Mouse (Mus musculus) v-Abl transformed pro-B cells (cell line): ENCODE measurements around the gene Tfeb.

Source experiments
- in situ Hi-C, 2 experiments: fragments of 400-800 bp; cut with MboI; formaldehyde crosslinking; loops; one replicate each; pipeline ENCODE4 v1.15.1; 2025; ENCODE audit not compliant: unreplicated experiment in 2 of 2

The Tfeb gene

DNA sequence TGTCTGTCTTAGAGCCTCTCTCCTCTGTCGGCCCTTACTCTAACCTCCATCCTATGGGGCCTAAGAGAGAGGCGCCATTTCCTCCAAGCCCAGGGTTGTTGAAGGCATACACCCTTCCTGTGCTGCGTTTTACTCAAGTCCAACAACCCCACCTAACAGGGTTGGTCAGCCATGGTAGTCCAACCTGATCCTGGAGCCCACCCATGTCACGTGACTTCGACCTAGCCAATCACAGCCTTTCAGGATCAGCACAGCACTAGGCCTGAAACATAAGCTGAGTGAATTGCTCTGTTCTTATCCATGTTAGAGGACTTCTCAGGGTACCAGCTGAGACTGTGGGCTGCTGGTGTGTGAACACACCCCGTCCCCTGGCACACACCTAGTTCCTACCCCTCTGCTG, 75.4 kb downstream of the Tfeb start:
- in situ Hi-C loops: loop anchor here in 1 of 2 experiments (25.0 kb wide), 3 partner anchors 800 to 1575 kb away; no protein-coding TSS in a partner anchor

DNA sequence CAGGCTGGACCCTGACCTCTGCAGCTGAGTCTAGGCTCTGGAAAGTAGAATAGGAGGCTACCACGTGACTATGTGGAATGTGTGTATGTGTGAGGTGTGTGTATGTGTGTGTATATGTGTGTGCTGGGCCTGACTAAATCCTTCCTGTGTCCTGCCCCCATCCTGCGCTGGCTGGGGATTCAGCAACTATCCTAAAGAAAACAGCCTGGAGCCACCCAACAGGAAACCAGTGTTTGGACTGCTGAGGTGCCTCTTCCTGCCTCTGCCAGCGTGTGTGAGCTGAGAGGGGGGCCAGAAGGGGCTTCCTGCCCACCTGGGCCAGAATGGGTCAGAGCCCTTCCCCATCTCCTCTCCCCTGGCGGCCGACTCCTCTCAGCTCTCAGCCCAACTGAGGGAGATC, 76.8 kb downstream of the Tfeb start:
- in situ Hi-C loops: loop anchor here in 1 of 2 experiments (25.0 kb wide), 3 partner anchors 799 to 1574 kb away; no protein-coding TSS in a partner anchor

DNA sequence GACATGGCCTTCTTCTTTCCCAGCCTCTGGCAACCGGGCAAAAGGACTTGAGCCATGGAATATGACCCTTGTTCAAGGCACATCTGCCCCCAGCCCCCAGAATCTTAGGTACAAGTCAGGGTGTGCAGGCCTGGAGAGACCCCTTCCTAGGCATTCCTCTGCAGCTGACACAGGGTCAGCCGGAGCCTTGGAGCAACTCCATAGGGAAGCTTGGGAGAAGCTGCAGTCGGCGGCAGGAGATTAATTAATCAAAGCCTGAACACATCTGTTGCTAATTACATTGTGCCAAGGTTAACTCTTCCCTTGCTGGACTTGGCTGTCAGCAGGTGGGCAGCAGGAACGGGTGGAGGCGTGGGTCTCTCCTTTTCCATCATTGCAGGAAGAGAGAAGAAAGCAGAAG, 77.7 kb downstream of the Tfeb start:
- in situ Hi-C loops: loop anchor here in 1 of 2 experiments (25.0 kb wide), 3 partner anchors 798 to 1573 kb away; no protein-coding TSS in a partner anchor

DNA sequence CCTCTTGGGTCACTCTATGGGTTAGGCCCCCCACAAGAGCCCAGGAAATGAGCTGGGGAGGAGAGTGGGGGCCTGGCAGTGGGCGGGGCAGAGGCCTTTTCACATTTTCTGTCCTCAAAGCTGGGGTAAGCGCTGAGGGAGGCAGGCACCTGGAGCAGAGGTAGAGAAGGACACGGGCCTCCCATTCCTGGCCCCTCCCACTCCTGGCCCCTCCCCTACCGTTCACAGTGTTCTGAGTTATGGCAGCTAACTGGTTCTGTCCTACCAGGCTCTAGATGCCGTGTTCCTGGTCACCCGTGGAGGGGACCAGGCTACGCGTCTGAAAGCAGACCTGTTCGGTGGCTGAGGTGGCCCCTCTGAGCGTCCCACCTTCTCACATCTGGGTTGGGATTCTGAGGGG, 78.6 kb downstream of the Tfeb start:
- in situ Hi-C loops: loop anchor here in 1 of 2 experiments (25.0 kb wide), 3 partner anchors 797 to 1572 kb away; no protein-coding TSS in a partner anchor

DNA sequence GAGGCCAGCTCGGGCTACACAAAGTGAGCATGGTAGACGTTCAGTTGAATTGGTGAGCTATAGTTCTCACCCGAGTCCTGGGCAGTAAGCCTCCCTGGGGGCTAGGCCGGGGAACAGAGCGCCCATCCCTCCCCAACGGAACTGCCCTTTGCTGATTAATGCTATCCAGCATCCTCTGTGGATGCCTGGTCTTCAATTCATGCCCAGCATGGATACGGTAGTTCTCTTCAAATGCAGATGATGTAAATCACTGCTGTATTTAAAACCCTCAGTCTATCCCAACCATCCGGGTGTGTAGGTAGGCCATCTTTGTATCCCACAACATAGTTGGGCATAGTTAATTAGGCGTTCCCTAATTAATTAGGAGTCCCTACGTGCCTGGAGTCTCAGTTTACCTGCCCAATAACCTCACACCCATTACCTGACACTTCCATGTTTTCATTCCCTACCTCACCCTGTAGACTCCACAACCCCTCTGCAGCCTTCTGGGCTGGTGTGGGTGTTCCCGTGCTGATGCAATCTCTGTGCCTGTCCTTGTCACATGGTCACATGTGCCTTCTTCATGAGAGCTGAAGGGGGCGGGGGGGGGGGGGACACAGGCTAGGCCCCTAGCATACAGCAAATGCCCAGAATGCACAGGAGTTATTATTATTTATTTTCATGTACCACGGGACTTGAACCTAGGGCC, 81.4 kb downstream of the Tfeb start:
- in situ Hi-C loops: loop anchor here in 1 of 2 experiments (25.0 kb wide), 3 partner anchors 794 to 1569 kb away; no protein-coding TSS in a partner anchor

DNA sequence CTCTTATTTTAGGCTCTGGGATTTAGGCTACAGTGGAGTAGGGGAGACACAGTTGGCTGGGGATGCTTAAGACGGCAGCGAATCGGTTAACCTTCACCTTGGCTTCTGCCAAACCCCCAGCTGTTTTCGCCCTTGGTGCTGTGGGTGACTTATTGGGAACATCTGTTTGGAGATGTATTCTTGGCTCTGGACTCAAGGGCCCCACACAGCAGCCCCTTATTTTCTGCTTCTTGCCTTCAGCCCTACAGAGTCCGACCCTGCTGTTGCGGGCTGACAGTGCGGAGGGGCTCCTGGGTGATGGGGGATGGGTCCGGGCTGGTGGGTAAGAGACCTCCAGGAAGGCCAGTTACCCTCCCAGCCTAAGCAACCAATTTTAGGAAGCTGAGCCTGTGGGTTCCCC, 84.5 kb downstream of the Tfeb start:
- in situ Hi-C loops: loop anchor here in 1 of 2 experiments (25.0 kb wide), 3 partner anchors 791 to 1566 kb away; no protein-coding TSS in a partner anchor

DNA sequence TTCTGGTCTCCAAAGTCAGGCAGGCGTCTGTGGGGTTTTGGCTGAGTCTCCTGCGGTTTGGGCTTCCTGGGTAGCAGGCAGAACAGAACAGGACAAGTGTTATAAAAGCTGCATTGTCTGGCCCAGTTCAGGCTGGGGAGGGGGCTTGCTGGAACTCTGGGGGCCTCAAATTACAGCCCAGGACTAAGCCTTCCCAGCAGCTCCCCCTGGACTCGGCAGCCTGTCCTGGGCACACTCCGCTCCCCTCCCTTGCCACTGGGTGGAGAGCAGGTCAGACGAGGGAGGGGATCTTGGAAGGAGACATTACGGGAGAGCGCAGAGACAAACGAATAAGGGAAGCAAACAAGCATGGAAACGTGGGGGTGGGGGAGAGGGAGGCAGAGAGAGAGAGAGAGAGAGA, 94.3 kb downstream of the Tfeb start:
- in situ Hi-C loops: loop anchor here in 1 of 2 experiments (25.0 kb wide), 1 partner anchor 1281 kb away; no protein-coding TSS in a partner anchor

DNA sequence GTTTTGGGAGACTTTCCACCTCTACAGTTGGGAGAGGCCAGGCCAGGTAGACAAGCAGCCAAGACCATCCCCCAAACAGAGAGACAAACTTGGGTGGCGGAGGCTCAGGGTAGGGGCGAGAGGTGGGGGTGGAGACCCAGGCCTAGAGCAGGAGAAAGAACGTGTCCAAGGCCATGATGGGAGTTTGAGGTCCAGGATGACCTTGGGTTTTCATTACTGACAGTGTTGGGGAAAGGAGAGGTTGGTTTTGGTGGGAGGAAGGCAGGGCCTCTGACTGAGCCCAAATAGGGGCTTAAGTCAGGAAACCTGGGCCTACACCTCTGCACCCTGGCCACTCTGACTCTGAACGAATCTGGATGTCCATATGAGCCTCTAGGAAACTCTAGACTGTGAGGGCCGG, 94.9 kb downstream of the Tfeb start:
- in situ Hi-C loops: loop anchor here in 1 of 2 experiments (25.0 kb wide), 1 partner anchor 1281 kb away; no protein-coding TSS in a partner anchor

DNA sequence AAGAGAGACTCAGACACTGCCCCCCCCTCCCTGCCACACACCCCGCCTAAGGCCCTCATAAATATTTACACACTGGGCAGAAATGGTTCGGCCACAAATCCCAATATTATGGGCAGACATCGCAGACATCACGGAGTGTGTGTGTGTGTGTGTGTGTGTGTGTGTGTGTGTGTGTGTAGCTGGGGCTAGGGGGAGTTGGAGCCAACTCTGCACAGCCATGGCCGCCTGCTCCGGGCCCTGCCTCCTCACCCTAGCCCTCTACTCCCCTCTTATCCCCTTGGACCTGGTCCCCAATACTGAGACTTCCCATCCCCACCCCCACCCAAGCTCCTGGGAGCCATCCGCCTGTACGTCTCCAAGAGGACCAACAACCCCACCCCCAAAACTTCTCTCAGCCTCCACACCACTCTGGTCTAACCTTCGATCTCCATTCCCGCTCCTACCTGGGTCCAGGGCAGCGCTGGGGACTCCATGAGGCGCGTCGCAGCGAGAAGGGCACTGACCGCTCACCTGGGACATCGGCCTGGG, 95.7 kb downstream of the Tfeb start:
- in situ Hi-C loops: loop anchor here in 1 of 2 experiments (25.0 kb wide), 1 partner anchor 1280 kb away; no protein-coding TSS in a partner anchor

DNA sequence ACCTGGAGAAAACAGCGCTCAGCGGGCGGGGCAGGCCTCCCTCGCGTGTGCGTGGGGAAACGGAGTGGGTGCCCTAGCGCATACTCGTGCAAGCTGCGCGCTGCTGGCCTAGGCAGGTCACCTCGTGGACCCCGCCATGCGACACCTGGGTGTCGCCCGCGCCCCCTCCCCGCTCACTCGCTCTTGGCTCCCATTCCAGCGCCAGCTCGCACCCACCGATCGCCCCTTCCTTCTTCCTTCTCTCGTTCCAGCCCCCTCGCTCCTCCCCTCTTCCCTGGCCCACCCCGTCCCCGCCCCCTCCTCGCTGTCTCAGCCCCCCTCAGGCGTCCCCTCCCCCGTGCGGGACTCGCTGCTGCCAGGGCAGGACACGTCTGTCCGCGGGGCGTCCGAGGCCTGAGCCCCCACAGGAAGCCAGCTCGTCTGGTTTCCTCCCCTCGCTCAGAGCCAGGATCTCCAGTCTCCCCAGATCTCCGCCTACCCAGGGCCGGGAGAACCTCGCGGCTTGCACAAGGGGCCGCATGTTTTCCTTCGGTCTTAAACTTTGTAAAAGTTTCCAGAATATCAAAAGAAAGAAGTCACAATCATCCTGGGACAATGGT, 96.3 kb downstream of the Tfeb start:
- in situ Hi-C loops: loop anchor here in 1 of 2 experiments (25.0 kb wide), 1 partner anchor 1279 kb away; no protein-coding TSS in a partner anchor

DNA sequence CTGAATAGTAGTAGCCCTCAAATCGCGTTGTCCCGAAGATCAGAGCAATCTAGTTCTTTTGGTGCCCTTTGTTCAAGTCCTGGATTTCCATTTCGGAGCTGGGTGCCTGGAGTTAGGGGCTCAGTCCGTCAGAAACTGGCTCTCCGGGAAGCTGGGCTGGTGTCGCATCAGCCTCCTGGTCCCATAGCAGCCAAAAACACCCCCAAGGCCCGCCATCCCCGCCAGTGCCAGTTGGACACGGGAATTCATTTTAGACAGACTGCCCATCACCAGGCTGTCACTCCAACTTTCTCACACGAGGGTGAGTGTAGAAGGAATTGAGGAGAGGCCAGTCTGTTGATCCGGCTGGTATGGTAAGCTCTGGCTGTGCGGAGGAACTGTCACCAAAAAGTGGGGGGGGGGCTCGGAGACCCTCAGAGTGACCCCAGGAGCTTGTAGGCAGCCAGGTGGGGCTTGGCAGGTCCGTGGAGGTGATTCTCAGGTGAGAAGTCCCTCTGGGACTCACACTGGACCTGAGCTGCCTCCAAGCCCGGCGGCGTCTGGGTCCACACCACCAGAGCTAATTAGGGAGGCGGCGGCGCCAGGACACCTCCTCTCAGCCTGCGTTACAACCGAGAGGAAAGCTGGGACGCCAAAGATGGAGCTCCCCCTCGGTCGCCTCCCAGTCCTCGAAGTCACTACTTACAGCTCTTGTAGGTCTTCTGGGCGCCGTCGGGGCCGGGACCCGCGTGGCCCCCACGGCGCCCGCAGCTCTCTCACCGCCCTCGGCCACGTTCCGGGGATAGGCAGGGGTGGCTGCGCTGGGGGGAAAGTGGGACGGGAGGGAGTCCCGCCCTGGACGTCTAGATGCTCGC, 97.0 kb downstream of the Tfeb start:
- in situ Hi-C loops: loop anchor here in 1 of 2 experiments (25.0 kb wide), 1 partner anchor 1278 kb away; no protein-coding TSS in a partner anchor

DNA sequence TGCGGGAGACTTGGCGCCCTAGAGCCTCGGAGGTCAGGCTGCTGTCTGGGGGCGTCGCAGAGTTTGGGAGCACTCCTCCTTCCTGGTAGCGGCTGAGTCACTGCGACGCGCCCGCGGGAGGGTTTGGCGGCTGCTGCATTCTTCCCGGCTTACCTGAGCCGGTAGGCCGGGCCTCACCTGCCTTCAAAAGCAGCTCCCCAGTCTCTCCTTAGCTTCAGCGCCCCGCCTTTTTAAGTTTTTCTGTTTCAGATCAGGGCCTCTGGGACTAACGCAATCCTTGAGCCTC, 97.6 kb downstream of the Tfeb start, which contains the start of gene Mdfi:
Gene Mdfi, minus strand, starts transcription at position 210 of the 286 bp plus-strand sequence.
- in situ Hi-C loops: loop anchor here in 1 of 2 experiments (25.0 kb wide), 1 partner anchor 1278 kb away; no protein-coding TSS in a partner anchor

DNA sequence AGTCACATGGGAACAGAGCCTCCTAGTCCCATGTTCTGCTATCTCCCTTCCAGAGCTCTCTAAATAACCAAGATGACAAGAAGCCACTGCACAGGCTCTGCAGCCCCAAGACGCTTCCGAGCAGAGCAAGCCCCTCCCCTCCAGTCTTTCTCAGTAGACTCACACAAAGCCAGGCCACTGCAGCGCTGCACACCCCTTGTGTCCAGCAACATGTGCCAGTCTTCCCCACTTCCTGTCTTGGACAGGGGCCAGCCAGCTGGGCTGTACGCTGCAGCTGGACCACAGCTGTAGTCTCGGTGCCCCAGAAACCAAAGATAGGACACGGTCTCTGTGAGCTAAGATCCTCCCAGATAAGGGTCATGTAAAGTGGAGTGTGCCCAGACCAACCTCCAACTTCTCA, 101.0 kb downstream of the Tfeb start:
- in situ Hi-C loops: loop anchor here in 1 of 2 experiments (25.0 kb wide), 1 partner anchor 1274 kb away; no protein-coding TSS in a partner anchor

DNA sequence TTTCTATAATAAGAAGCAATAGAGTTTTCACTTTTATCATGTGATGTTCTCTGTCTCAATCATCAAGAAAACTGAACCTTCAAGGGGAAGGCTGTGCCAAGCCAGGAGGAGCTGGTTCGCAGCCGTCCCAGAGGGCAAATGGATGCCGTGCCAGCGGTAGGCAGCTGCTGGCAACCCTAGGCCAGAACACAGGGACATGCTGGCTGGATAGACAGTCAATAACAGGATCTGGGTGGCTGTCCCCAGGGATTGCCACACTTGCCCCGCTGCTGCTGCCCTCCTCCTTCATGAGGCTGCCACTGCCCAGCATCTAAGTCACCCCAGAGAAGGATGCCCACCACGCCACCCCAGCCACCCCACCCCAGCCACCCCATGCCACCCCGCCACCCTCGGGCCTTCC, 104.7 kb downstream of the Tfeb start:
- in situ Hi-C loops: loop anchor here in 1 of 2 experiments (25.0 kb wide), 1 partner anchor 1271 kb away; no protein-coding TSS in a partner anchor
